Mouse (Mus musculus): ENCODE results near the gene Atg4b. TPM values are rescaled to one million over a fixed set of nuclear protein-coding genes. Genes with fewer than 3 reads are reported as not detected.

Gene Atg4b
- polyA plus RNA-seq (2017; shearing (Covaris generic)), result 100 to 1,000 TPM in 1 of 2 experiments, 10 to 100 TPM in 1; 98.7 to 113 TPM

DNA sequence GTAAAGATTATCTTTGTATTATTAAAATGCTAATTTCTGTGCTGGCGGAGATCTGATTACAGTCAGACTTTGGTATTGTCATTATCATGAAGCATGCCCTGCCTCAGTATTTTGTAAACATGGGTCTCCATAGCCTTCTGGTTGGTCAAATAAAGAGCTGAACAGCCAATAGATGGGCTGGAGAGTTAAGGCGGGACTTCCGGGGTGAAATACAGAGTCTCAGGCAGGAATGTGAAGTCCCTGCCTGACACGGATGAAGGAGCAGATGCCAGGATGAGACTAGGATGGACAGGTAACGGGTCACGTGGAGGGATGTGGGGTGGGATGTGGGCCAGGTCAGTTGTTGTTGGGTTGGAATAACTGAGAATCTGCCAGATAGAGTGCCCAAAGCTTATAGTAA is at the start of gene Atg4b:
Atg4b (plus strand) TSS at position 211 of the 400 bp plus-strand sequence.

DNA sequence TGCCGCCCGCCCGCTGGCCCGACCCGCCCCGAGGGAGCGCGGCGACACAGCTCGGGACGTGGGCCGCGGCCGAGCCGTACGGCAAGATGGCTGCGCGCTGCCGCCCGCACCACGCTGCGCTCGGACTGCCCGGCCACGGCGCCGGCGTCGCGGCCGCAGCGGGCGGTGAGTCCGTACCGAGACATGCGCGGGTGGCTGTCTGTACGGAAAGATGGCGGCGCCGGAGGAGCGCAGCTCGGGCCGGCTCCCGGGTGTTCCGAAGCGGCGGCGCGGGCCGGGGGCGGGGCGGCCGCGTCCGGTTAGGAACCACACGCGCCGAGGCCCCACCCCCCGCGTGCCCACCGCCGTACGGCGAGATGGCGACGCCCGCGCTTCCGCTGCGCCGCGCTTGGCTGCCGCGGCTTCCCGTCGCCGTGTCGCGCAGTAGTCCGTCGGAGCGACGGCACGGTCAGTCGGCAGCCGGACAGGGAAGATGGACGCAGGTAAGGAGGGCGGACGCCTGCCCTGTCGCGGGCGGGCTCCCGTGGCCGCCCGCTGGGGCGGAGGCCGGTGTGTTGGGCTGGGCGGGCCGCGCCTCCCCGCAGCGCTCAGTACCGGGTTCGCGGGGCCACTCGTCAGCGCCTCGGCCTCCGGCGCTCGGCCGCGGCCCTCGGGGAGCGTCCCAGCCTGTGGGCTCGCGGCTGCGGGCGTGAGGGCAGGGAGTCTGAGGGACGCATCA is 3.4 kb downstream of the Atg4b start, which contains the start of gene Thap4:
Thap4 (minus strand) TSS at position 292 of the 718 bp plus-strand sequence.

GRCm38 (mm10) chr1:93801741-93802238 is 50.5 kb downstream of the Atg4b start, which contains the start of gene Dtymk:
TSS of gene Dtymk (minus strand) at chr1:93801934.

DNA sequence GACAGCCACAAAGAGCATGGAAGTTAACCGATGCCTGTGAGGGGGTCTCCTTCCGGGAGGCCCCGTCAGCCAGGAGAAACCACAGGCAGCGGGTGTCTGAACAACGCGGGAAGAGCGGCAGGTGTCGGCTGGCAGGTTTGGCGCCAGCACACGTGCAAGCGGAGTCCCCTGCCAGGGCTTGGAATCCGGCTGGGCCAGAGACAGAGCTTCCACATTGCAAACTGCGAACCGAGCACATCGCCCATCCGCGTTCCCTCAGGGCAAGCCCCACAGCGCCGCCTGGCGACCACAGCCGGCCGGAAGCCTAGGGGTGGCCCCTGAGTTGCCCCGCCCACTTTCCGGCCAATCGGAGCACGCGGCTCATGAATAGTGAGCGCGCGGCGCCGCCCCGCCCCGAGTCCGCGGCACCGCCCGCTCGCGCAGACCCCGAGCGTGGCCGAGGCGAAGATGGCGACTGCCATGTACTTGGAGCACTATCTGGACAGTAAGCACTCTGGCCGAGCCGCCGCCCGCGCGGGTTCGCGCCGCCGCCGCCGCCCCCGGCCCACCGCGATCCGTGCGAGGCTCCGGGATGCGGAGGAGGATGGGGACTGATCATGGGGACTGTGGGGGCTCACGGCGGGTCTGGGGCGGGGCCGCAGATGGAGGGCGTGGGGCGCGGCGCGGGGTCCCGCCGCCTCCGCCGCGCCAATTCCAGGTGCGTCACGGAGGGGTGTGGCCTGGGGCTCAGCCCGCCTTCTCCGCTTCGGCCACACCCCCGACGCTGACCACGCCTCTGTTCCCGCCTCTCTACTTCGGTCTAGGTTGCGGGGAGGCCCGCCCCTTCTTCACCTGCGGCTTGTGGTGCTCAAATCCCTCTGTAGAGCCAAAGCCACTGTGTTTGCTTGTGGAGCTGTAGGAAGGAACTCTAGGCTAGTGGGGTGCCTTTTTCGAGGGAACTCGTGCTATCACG is 52.5 kb downstream of the Atg4b start, which contains the start of gene Ing5:
Ing5 (plus strand) TSS at position 410 of the 952 bp plus-strand sequence.

GRCm38 (mm10) chr1:93824609-93825008 is 73.3 kb downstream of the Atg4b start, which contains the start of gene D2hgdh:
TSS of gene D2hgdh (plus strand) at chr1:93824909.

Other genes with a start within 250 kb of the Atg4b start
- gene Farp2, start 239.4 kb upstream of the Atg4b start, polyA plus RNA-seq (2017; shearing (Covaris generic)), result 1 to 10 TPM; 2.4 to 3.0 TPM
- gene Stk25, start 92.8 kb upstream of the Atg4b start, polyA plus RNA-seq (2017; shearing (Covaris generic)), result 100 to 1,000 TPM; 129 to 134 TPM
- 1 to 10 TPM in 1 of 2 experiments, not detected in 1; 4.1 TPM for gene Bok, start 65.8 kb upstream of the Atg4b start, polyA plus RNA-seq (2017; shearing (Covaris generic))
- gene Thap4, start 3.4 kb downstream of the Atg4b start, polyA plus RNA-seq (2017; shearing (Covaris generic)), result 10 to 100 TPM; 34.1 to 38.9 TPM
- gene Dtymk, start 50.4 kb downstream of the Atg4b start, polyA plus RNA-seq (2017; shearing (Covaris generic)), result 100 to 1,000 TPM; 121 to 122 TPM
- gene Ing5, start 52.5 kb downstream of the Atg4b start, polyA plus RNA-seq (2017; shearing (Covaris generic)), result 10 to 100 TPM; 23.0 to 29.4 TPM
- 10 to 100 TPM; 35.7 to 36.7 TPM for gene D2hgdh, start 73.4 kb downstream of the Atg4b start, polyA plus RNA-seq (2017; shearing (Covaris generic))
- gene Gal3st2, start 109.8 kb downstream of the Atg4b start, polyA plus RNA-seq (2017; shearing (Covaris generic)), result under 1 TPM in 1 of 2 experiments, not detected in 1; 0.92 TPM
- gene Gal3st2b, start 166.8 kb downstream of the Atg4b start, polyA plus RNA-seq (2017; shearing (Covaris generic)), result under 1 TPM in 1 of 2 experiments, not detected in 1; 0.82 TPM
- gene Gal3st2c, start 239.0 kb downstream of the Atg4b start, polyA plus RNA-seq (2017; shearing (Covaris generic)), result 1 to 10 TPM in 1 of 2 experiments, under 1 TPM in 1; 0.25 to 1.1 TPM

All from inflammation-experienced regulatory T-cells (primary cell).